Mouse (Mus musculus): Measurements from ENCODE around the gene C530025M09Rik.
A peak's percentile ranks its signal among the peaks of the same experiment; 100 is the strongest.

The C530025M09Rik gene

DNA sequence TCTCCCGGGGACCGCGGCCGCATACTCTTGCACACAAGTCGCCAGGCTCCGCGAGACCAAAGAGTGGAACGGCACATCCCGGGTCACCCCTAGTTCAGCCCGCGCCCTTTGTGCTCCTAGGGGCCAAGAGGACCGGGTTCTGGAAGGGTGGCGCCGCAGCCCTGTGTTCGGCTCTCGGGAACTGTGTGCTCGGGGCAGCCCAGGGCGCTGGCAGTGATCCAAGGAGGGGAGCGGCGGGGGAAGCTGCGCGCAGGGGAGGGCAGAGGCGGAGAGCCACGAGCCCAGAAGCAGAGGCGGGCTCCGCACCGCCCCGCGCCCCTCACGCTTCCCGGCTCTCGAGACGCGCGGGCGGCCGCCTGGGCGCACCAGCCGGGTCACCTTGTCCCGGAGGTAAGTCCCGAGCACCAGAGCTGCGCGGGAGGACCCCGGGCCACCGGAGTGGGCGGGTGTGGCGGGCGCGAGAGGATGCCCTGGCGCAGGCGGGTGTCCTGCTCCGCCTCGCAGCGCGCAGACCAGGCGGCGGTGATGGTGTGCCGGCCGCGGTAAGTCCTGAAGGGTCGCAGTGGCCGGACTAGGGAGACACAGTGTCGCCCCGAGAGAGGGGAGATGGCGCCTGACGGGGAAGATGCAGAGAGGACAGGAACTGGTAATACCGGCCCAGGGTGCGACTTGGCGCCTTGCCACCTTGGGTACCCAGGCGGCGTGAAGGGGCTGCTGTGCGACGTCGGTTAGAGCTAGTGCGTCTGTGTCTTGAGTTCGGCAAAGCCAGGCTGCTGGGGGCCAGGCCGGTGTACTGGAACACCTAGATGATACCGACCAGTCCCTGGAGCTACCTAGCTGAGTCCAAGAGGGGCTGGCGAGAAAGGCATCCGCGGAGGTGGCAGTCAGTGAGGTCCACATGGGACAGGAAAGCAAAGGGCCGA is at the start of gene C530025M09Rik:
Gene C530025M09Rik (minus strand): TSS at position 678 of the 923 bp plus-strand sequence.
- peak in 1 of 2 experiments; percentile 40 for DNase-seq (ENCODE audit: low spot score in 2 of 2)

DNA sequence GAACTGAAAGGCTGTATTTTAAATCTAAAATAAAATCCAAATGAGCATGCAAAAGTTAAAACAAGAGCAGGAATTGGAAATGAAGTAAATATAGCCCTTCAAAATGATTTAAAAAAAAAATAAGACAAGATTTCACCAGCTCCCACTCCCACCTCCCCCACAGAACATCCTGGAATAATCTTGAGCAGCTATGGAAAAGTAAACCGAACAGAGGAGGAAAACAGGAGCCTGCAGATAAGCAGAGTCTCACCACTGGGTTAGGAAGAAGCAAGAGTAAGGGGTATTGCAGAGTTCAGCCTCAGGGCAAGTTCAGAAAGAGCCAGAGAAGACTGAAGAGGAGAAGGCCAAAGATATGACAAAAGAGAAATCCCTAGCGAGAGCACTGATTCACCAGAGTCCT is 46.9 kb upstream of the C530025M09Rik start:
- peak in 1 of 2 experiments; percentile 34 for DNase-seq (ENCODE audit: low spot score in 2 of 2)

DNA sequence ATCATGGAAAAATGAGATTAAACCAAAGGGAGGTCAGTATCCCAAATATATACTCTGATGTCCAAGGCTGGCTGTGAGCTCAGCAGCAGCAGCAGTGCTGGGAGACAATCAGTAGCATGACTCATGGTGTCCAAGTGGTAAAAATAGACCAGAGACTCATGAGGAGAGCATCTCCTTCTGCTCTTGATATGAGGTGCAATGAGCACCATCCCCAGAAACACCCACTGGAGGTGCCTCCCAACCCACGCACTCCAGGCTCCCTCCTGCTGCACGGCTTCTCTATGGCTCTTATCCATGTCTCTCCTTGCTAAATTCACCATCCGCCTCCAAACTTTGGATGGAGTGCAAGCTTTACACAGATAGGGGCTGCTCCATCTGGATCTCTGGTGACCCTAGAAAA is 42.3 kb upstream of the C530025M09Rik start:
- peak; percentile 90 to 94 for DNase-seq (ENCODE audit: low spot score in 2 of 2)

DNA sequence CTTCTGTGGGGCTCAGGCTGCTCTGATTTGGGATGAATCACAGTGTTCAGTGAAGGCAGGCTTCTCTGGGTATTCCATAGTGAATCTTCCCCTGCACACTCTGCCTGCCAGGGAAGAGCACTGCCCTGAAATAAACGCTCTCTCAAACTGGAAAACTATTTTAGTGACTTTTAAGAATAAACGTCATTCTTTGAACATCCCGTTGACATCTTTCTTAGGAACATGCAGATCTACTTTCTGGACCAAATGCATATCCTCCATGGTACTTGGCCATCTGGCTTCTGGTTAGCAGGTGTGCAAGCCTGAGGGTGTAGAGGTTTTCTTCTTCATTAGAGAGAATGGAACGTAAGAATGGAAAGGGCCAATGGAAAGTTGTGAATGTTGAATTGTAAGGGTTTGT is 41.5 kb upstream of the C530025M09Rik start:
- DNase-seq (ENCODE audit: low spot score in 2 of 2) = peak in 1 of 2 experiments; percentile 26

DNA sequence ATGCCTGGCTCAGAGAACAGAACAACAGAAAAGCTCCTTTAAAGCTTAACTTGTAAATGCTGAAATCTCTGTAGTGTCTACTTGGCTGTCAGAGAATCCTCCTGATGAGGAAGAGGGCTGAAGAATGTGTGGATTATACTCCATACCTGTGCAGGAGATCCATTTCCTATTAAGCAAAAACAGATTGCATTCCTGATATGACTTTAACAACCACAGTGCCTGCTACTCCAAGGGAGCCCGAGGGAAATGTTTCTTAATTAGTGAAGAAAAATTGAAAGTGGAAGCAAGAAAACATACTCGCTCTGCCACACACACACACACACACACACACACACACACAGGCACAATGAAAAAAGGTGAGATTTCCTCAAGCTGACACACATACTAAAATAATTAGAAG is 39.5 kb upstream of the C530025M09Rik start:
- no peak for DNase-seq (ENCODE audit: low spot score in 2 of 2)

DNA sequence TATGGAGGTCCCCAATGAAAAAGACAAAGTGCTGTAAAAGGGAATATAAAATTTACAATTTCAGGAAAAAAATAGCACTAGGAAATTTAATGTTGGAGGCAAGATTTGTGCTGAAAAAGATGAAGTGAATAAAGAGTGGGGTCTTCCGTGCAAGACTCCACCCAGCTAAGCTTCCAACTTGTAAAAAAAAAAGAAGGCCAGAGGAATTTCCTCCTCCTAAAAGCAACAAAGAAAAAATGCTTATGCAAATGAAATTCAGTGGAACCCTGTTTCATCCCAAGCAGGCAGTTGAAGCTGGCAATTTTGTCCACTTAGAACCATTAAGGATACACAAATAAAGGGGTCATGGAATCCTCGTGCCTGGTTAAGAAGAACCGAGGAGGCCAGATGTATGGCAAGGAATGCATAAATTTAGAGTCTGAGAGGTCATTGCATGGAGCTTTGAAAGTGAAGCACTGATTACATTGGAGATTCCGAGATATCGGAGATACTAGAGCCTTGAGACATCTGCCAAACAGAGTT is 35.0 kb upstream of the C530025M09Rik start:
- DNase-seq (ENCODE audit: low spot score in 2 of 2) = no peak

DNA sequence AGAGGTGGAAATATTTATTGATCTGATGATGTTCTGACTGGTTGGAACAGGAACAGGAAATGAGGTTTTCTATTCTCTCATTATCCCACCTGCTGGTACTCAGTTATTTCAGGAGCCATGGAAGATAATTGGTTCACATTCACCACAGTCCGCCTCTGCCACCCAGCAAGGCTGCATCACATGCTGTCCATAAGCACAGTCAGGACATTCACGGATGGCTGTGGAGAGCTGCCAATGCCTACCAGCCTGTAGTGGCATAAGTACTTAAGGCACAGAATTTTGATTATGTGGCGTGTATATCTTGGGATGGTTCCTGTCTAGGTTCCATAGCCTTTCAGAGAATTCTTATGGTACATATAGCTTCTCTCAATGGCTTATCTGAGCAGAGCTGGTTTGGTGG is 30.0 kb upstream of the C530025M09Rik start:
- peak in 1 of 2 experiments; percentile 37 for DNase-seq (ENCODE audit: low spot score in 2 of 2)

DNA sequence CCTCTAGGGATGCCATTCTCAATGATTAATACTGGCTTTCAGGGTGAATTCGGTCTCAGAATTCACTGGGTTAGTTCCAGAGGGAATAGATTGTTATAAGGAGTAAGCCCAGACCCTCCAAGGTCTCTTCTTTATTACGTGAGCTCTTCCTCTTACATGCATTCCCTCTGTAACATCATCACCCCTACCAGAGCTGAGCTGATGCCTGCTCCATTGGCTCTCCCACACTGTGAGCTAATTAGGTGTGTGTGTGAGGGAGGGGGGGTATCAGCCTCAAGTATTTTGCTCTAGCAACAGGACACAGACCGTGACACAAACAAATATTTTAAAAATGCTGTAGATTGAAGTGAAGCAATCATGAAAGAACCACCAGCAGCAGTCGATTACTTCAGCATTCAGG is 17.8 kb upstream of the C530025M09Rik start:
- no peak for DNase-seq (ENCODE audit: low spot score in 2 of 2)

DNA sequence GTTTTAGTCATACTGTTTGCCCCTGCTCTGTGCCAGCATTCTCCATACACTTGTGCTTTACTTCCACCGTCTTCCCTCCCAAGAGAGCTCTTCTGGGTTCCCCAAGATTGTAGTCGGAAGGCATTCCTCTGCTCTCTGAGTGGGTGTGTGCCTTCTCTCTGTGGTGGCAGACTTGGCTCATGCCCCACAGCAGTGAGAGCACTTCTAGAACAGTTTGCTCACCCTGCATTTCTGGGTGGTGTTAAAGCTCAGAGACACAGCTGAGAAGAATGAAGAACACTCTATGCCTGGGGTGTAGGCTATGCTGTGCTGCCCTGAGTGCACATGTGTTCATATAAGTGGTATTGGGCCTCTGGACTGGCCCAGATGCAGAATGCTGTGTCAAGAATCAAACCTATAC is 13.6 kb upstream of the C530025M09Rik start:
- peak; percentile 63 to 67 for DNase-seq (ENCODE audit: low spot score in 2 of 2)

DNA sequence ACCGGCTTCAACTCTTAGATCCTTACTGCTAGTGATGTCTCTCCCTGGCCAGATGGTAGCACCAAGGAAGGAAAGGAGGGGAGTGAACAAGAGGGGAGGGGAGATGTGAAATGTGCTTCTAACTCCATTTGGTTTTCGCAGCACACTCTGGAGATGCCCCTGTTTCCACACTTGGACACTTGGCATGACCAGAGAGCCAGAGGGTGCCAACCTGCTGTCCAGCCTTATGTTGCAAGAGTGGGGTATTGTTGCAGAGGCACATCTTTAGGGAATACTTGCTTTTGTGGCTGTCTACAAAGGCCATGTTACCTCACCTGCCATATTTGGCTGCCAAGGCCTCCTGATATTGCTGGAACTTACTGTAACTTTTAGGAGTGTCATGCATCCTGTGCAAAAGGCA is 8.7 kb upstream of the C530025M09Rik start:
- DNase-seq (ENCODE audit: low spot score in 2 of 2) = no peak

DNA sequence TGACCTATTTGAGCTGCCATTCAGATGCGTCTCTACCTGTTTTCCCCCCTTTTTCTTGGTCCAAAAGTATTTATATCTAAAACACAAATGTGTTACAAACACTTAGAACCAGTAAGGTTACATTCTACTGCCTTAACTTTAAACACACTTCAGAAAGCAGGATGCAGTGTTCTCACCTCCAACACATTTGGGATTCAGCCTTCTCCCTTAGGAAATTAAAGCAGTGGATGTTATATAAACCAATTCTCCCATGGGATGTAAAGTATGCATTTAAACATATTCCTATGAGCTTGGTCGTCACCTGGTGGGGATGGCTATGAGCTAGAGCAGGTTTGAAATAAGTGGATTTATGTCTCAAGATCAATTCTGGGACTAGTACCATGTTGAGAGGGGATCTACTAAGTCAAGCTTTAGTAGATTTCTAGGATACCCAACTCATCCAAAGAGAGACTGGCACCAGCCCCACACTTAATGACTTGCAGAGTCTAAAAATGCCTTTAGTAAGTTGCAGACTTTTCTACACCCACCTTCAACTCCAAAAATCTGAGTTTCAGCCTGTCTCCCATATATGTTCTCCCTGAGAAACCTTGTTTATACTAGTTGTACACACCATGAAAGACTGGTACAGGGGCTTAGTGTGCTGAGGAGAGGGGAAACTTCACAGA is 5.6 kb upstream of the C530025M09Rik start:
- peak in 1 of 2 experiments; percentile 32 for DNase-seq (ENCODE audit: low spot score in 2 of 2)

DNA sequence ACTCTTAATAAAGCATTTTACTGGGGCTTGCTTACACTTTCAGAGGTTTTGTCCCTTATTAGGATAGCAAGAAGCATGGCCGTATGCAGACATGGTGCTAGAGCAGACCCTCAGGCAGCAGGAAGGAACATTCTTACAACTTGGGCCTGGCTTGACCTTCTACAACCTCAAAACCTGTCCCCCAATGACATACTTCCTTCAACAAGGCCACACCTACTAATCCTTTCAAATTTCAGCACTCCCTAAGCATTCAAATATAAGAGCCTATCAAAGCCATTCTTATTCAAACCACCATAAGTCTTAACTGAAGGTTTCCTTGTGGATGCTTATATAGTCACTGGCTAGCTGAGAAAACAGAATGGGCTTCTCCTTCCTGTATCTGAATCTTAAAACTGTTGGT is 4.1 kb upstream of the C530025M09Rik start:
- DNase-seq (ENCODE audit: low spot score in 2 of 2) = no peak

DNA sequence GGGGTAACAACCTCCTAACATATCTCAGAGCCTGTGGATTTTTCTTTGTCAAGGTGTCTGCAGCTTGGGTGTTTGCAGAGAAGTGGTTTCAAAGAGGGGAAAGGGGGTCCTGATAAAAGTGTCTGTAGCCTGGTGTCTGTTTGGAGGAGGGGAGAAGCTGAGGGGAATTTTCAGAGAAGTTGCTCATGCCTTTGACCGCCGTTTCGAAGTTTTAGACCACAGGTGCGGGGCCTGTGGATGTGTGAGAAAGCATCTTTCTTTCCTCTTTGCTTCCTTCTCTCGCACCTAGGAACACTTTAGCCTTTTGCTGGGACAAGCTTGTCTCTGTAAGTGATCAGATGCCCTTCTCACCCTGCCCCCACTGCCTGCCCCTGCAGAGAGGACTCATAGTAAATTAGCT is 1.3 kb upstream of the C530025M09Rik start:
- no peak for DNase-seq (ENCODE audit: low spot score in 2 of 2)

DNA sequence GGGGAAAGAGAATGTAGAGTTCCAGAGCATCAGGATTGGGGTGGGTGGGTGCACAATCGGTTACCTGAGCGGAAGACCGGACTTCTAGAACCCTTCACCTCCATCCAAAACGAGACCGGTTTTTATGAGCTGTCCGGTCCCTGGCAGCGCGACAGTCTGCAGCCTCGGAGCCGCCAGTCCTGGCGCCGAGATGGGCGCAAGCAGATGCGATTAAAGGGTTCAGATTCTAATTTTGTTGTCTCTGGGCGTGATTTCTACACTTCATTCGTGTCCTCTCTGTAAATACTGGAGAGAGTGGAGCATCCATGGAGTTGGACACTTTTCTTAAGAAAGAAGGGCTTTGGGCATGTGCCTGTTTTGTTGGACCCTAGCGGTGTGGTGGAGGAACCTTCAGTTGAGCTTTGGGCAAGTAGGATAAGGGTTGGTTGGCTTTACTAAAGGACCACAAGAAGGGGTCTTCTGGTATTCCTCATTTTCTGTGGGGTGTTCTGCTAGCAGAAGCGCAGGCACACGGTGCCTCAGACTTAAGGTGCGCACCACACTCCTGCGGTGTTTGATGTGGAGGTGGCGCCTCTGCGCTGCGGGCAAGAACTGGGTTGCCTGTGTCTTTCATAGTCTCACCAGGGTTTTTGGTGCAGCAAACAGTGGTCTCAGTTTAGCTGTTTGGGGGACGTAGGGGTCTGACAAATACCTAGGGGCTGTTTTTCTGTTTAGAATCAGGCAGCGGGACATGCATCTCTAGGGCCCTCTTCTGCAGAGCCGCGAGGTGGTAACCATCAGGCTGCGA is 639 bp upstream of the C530025M09Rik start:
- DNase-seq (ENCODE audit: low spot score in 2 of 2) = peak in 1 of 2 experiments; percentile 44

DNA sequence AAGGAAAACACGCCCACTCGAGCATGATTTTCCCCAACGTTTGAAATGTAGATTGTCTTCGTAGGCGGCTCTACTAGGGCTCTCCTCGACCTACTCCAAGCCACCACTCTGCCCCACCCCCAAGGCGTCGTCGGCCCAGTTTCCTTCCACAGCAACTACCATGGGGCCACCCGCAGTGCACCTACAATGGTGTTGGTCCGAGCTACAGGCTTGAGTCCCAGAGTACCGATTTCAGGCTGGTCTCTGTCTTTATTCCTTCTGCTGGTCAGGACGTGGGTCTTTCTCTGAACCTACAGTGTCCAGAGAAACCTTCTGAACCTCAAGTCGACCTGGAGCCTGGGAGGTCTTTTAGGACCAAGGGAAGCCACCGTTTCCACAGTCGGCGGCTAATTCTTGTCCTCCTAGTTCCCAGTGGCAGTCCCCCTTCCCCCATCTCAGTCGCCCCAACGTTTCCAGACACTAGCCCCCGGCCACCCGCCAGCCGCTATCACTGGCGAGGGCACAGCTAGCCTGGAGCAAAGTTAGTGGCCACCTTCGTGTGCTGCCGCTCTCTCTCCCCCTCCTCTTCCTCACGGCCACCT is 968 bp downstream of the C530025M09Rik start:
- DNase-seq (ENCODE audit: low spot score in 2 of 2) = peak in 1 of 2 experiments; percentile 35

DNA sequence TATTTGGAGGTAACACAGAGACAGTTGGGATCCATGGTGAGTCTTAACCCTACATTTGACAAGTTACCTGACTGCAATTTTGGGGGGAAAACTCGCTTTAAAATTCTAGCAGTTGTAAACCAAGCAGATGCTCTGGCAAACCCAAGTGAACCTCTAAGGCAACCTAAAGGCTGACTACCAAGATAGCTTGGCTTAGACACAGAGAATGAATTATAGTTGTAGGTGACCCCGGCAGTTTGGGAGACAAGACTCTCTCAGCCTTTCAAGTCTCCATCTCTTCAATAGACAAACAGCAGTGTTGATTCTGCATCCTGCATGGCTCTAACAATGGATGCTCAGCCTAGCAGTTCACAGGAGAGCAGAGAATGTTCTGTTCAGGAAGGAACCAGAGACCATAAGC is 2.1 kb downstream of the C530025M09Rik start, which contains the start of gene Syndig1:
Gene Syndig1 (plus strand): TSS at position 301 of the 400 bp plus-strand sequence.
- no peak for DNase-seq (ENCODE audit: low spot score in 2 of 2)

DNA sequence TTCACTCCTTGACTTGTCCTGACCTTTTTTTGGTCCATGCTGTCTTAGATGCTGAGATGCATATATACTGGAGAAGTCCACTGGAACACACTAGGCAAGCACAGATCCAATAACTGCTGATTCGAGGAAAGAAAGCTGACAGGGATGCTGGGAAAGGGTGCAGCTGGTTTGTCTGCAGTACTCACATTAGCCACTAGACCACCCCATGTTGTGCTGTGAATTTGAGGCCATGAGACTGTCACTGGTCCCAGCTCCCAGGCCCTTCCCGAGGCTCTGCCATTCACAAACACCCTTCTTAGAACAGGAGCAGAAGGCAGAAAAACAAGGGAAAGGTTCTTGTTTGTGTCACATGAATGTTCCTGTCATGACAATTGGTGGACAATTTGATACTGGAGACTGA is 10.8 kb downstream of the C530025M09Rik start:
- DNase-seq (ENCODE audit: low spot score in 2 of 2) = no peak

DNA sequence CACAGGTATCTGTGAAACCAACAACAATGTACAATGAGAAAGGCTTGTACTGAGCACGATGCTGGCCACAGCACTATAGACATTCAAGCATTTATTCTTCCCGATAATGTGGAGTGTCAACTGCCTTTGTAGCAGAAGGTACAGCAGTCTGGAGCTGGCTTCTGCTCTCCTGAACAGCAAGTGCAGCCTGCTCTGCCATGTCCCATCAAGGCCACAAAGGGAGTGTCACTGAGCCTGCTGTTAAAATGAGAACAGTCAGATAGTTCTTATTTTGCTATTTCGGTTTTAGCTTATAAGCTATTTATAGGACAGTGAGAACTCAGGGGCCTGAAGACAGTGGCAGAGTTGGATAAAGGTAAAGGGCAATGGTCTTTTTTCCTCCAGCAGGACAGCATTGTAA is 11.3 kb downstream of the C530025M09Rik start:
- DNase-seq (ENCODE audit: low spot score in 2 of 2) = no peak

DNA sequence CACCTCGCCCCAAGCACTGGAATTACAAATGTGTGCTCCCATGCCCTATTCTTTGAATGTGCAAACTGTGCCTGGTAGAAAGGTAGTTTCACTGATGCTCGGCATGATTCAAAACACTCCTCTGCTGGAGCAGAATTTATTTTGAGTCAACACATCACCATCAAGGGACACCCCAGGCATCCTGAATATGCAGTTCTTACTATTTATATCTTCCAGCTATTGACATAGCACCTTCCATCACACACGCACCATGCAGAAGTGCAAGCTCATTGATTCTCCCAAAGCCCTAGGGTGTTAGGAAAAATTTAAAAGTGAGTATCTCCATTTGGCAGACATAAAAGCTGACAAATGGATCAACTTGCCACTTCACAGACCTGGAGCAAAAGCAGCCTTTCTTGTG is 12.6 kb downstream of the C530025M09Rik start:
- DNase-seq (ENCODE audit: low spot score in 2 of 2) = no peak

DNA sequence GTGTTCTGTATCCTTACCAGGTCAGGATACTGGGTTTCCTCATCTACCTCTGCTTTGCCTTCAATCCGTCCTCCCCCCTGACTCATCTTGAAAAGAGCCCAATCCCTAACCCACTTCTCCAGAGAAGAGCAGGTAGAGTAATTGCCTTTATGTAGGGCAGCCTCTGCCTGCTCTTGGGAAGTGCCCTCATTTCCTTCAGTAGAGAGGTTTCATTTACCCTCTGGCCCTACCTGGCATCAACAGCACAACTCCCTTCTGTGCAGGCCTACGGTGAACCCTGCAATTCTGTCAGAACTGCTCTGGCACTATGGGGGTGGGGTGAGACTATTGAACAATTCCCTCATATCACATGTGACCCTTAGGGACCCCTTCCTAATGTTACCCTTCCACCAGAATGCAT is 18.1 kb downstream of the C530025M09Rik start:
- DNase-seq (ENCODE audit: low spot score in 2 of 2) = no peak

DNA sequence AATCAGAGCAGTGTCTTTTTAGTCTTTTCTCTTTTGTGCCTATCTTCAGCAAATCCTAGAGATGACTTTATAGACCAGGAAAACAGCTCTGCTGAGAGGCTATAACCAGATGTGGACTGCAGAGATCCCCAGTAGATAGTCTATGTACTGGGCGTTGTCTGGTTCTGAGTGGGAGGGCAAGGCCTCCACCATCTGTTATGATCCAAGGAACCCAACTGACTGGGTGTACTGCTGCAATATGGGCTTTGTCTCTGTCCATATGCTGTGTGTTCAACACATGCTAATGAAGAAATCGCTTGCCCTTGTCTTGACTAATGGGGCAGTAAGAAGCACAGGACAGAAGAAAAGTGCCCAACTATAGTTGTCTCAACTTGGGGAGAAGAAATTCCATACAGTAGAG is 25.8 kb downstream of the C530025M09Rik start:
- no peak for DNase-seq (ENCODE audit: low spot score in 2 of 2)

All from left cerebral cortex, adult 9 months (tissue).